8 mouse cellular contexts compared by ENCODE assay signal in genomic region chr2:178606733-178607132, GRCm38 (mm10).
A peak's percentile ranks its signal among the peaks of the same experiment; 100 is the strongest.
DNase-seq lines count a peak whose midpoint lies in the region; ATAC-seq lines count a peak whose summit lies in the region.

No protein-coding gene starts in this region.

- peak; percentile 71 to 73 for DNase-seq in cerebellum, postnatal 10 days
- DNase-seq in cerebellum, adult 8-10 months, result no peak
- DNase-seq in adrenal gland, adult 8-10 months, result peak; percentile 15
- peak; percentile 91 to 95 for DNase-seq in kidney, postnatal 36 days
- peak; percentile 71 for DNase-seq in lung, postnatal 14 days
- DNase-seq in thymus, postnatal 14 days, result no peak

- H3K36me3 ChIP-seq in heart, embryonic 14.5 days (ENCODE audit: control insufficient read depth, insufficient read depth, low read length), result no peaks in the 10 kb centered on the region
- no peaks in the 10 kb centered on the region for H3K36me3 ChIP-seq in midbrain, embryonic 15.5 days (replicated peaks)

- H3K4me2 ChIP-seq in heart, embryonic 14.5 days (ENCODE audit: low read length), result no peak overlapping the region
- no peak overlapping the region for H3K4me2 ChIP-seq in midbrain, embryonic 15.5 days

- H3K9me3 ChIP-seq in heart, embryonic 14.5 days (ENCODE audit: control insufficient read depth, low read length), result no peaks in the 10 kb centered on the region
- no peaks in the 10 kb centered on the region for H3K9me3 ChIP-seq in midbrain, embryonic 15.5 days

- H3K4me3 ChIP-seq in heart, embryonic 14.5 days (ENCODE audit: control insufficient read depth in 1 of 2, insufficient read depth in 1 of 2, low read depth in 1 of 2, low read length in 2 of 2), result no peak overlapping the region
- no peak overlapping the region for H3K4me3 ChIP-seq in midbrain, embryonic 15.5 days

- no peaks in the 10 kb centered on the region for H3K27me3 ChIP-seq in heart, embryonic 14.5 days (ENCODE audit: control insufficient read depth, insufficient read depth, low read length)
- H3K27me3 ChIP-seq in midbrain, embryonic 15.5 days (replicated peaks), result no peaks in the 10 kb centered on the region

- peaks cover 2 to 4% of the 10 kb centered on the region in 2 experiments; a peak in 2 of 4 replicates for H3K4me1 ChIP-seq in heart, embryonic 14.5 days (ENCODE audit: control insufficient read depth in 2 of 2, insufficient read depth in 2 of 2, low read length in 2 of 2)
- H3K4me1 ChIP-seq in midbrain, embryonic 15.5 days, result no peaks in the 10 kb centered on the region; the same call in 1 of the 2 replicates

- ATAC-seq in heart, embryonic 14.5 days (ENCODE audit: insufficient number of reproducible peaks, insufficient read depth, low FRiP score, low read depth), result peak; percentile 59; the same call in 1 of the 2 replicates
- ATAC-seq in midbrain, embryonic 15.5 days (replicated peaks), result no peak

- no peak overlapping the region for H3K27ac ChIP-seq in heart, embryonic 14.5 days (replicated peaks in 1 of 2; ENCODE audit: control insufficient read depth in 1 of 2, insufficient read depth in 1 of 2, low read depth in 2 of 2, low read length in 2 of 2)
- no peak overlapping the region for H3K27ac ChIP-seq in midbrain, embryonic 15.5 days

- H3K9ac ChIP-seq in heart, embryonic 14.5 days (ENCODE audit: low read length), result no peak overlapping the region
- no peak overlapping the region for H3K9ac ChIP-seq in midbrain, embryonic 15.5 days

- 26% methylated on average over 4 of the region's 4 CpGs for WGBS in heart, embryonic 14.5 days
- WGBS in midbrain, embryonic 15.5 days, result 74% methylated on average over 4 of the region's 4 CpGs

Comparison
In these comparisons a context has a peak if more than half of its experiments do, and no peak if none do; other contexts are left out.
1. DNase-seq: peak in cerebellum, postnatal 10 days (2 of 2), adrenal gland, adult 8-10 months (single experiment), kidney, postnatal 36 days (2 of 2) and lung, postnatal 14 days (single experiment); none in cerebellum, adult 8-10 months (single experiment) and thymus, postnatal 14 days (single experiment).